Mouse (Mus musculus) gastrocnemius, adult 8-10 months (tissue): Measurements from ENCODE around the gene Hsh2d. TPM values are rescaled to one million over a fixed set of nuclear protein-coding genes. Genes with fewer than 3 reads are reported as not detected.

Source experiments
- total RNA-seq, 4 experiments: library from RNA; stranded (reverse); gene quantifications; 2 replicates each; pipeline ENCODE4 v1.2.4; 2022

Gene Hsh2d
- total RNA-seq, 4 experiments from 2014 or later = not detected

Other genes with a start within 250 kb of the Hsh2d start
- gene Zfp961, start 238.6 kb upstream of the Hsh2d start, total RNA-seq = 1 to 10 TPM; 1.3 to 2.3 (median 2.2) TPM
- under 1 TPM in 2 of 4 experiments, not detected in 2; 0.54 to 0.91 TPM for gene Cyp4f18, start 180.0 kb upstream of the Hsh2d start, total RNA-seq
- gene Olfr372, start 148.4 kb upstream of the Hsh2d start, total RNA-seq = not detected
- gene Olfr373, start 106.5 kb upstream of the Hsh2d start, total RNA-seq = not detected
- gene Olfr374, start 82.6 kb upstream of the Hsh2d start, total RNA-seq = not detected
- gene Tpm4, start 54.7 kb upstream of the Hsh2d start, total RNA-seq = 10 to 100 TPM; 15.5 to 29.6 (median 21.3) TPM
- gene Rab8a, start 28.4 kb upstream of the Hsh2d start, total RNA-seq = 10 to 100 TPM in 2 of 4 experiments, 1 to 10 TPM in 2; 6.3 to 14.1 (median 9.0) TPM
- not detected for gene Cib3, start 23.2 kb downstream of the Hsh2d start, total RNA-seq
- not detected for gene Gm11034, start 24.0 kb downstream of the Hsh2d start, total RNA-seq
- 1 to 10 TPM; 5.9 to 9.7 (median 7.9) TPM for gene Fam32a, start 30.1 kb downstream of the Hsh2d start, total RNA-seq
- 10 to 100 TPM; 17.6 to 20.9 (median 19.1) TPM for gene Ap1m1, start 50.4 kb downstream of the Hsh2d start, total RNA-seq
- 1 to 10 TPM; 1.7 to 3.2 (median 2.8) TPM for gene Gm10282, start 115.6 kb downstream of the Hsh2d start, total RNA-seq
- gene Klf2, start 129.4 kb downstream of the Hsh2d start, total RNA-seq = 10 to 100 TPM in 3 of 4 experiments, 1 to 10 TPM in 1; 6.8 to 14.3 (median 11.5) TPM
- 10 to 100 TPM; 16.3 to 22.2 (median 20.9) TPM for gene Eps15l1, start 231.8 kb downstream of the Hsh2d start, total RNA-seq